Mouse (Mus musculus) naive thymus-derived CD4-positive, alpha-beta T cell, adult 2 months (primary cell): ENCODE measurements around the gene Sox30.
"Not testable (repeated sequence)": the region's sequence is repeated elsewhere in the genome, so short reads cannot be mapped to it uniquely, and the experiment has no call there.

ENCODE experiments used
- DNase-seq: peaks from one replicate; pipeline ENCODE4 v3.0.0-alpha.2; 2011; ENCODE audit warnings: low read depth

The Sox30 gene

DNA sequence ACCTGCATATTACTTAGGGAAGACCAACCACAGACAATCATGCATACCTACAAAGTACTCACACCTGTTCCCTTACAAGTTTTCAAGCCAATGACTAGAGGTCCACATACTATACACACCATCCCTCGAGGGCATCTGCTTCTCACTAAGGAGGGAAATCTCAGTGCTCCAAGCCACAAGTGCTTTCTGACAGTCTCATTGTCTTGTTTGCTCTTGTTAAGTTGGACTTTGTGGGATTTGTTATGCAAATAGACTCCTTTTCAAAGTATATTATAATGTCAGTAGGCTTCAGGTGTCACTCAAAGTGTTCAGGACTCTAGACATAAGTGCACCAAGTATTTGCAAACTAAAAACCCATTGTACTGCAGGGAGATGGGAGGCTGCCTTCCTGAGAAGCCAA lies 40.1 kb downstream of the Sox30 start:
- DNase-seq: no peak

DNA sequence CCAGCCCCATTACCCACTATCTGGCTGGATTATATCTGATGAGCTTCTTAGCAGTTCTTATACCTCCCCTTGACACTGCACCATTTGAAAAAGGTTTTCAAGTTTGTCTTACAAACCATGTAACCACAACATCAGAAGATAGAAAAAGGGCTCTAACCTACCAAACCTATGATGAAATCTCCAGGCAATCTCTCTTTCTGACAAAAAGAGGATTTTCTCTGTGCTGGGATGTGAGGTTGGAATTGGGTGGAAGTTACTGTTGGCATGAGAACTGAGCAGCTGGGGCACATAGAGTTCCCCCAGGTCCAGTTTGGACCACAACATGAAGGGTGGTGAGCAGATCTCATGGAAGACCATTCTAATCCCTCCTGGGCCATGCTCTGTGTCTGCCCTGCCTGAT lies 41.7 kb downstream of the Sox30 start:
- DNase-seq: no peak

- DNase-seq: no peak
Measured at GRCm38 (mm10) chr11:46022983-46023382, 42.9 kb downstream of the Sox30 start.

GRCm38 (mm10) chr11:46025962-46026392 lies 45.9 kb downstream of the Sox30 start:
- DNase-seq: no peak

DNA sequence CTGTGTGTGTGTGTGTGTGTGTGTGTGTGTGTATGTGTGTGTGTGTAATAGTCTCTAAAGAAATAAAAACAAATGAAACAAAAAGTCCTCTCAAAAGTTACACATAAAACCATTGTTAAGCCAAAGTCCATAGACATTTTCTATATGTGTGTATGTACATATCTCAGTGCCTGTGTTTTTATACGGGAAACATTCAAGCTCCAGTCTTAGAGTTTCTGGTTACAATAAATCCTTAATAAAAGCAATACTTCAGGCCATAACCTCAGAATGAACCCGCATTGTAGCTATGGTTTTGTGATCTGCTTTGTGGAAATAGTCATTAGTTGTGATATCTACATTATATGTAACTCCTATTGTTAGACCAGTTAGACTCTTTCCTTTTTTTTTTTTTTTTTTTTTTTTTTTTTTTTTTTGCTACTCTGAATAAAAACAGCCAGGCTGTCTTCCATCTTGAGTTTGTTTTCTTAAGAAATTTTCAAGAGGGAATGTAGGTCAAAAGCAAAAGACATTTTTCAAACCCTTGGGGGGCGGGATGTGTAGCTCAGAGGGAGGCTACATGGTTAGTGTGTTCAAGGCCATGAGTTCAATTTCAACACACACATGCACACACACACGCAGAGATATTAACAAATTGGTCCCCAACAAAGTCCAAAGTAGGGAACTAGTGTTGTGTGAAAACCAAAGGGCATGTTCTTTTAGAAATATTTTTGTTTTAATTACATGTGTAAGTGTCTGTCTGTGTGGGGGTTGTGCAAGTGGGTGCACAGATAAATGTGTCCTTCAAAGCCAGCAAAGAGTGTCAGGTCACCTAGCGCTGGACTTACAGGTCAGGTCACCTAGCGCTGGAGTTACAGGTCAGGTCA lies 48.1 kb downstream of the Sox30 start:
- DNase-seq: no peak

GRCm38 (mm10) chr11:46029485-46029884 lies 49.4 kb downstream of the Sox30 start:
- DNase-seq: no peak

GRCm38 (mm10) chr11:46030026-46030425 lies 49.9 kb downstream of the Sox30 start:
- no peak for DNase-seq

DNA sequence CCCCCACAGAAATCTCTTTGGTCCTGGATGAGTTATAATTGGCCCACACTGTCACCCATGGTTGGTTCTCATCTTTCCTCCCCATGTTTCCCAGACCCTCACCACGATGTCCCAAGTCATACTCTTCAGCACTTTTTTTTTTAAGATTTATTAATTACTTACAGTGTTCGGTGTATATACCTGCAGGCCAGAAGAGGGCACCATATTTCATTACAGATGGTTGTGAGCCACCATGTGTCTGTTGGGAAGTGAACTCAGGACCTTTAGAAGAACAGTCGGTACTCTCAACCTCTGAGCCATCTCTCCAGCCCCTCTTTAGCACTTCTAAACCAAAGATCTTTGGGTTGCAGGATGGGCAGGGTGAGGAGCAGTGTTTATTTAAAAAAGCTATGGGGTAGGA lies 51.4 kb downstream of the Sox30 start:
- peak; percentile 30 for DNase-seq

- DNase-seq: no peak
Measured at GRCm38 (mm10) chr11:46032956-46033355, 52.8 kb downstream of the Sox30 start.

- no peak for DNase-seq
Measured at GRCm38 (mm10) chr11:46036374-46036773, 56.3 kb downstream of the Sox30 start.

DNA sequence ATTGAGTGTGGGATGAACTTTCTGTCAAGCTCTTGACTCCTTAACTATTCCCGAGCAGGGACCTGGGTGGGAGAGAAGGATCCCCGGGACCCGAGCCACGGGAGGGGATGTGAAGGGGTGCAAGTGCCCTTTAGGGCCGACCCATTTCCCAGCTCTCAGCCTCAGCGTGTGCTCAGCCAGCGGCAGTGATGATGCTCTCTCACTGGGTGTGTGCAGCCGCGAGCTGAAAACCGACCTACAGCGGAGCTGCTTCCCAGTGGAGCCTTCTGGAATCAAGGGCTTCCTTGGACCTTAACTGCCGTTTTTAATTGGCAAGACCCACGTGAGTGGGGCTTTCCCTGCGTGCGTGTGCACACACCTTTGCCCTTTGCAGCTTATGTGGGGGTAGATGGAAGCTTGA lies 58.8 kb downstream of the Sox30 start:
- DNase-seq: no peak

DNA sequence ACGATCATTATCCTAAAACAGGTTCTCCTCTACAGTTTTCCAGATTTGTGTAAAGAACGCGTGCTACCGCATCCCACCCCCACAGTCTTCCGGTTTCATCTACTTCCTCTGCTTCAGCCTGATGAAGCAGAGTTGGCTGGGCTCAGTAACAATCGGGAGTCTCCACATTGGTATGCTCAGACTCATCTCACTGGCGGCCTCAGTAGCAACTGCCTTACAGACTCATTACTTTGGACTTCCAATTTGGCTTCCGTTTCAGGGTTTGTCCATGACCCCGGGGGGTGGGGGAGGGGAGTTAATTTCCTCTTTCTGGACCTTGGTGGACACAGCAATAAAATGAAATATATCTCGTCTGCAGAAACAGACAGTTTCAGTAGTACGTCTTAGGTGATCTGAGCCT lies 59.2 kb downstream of the Sox30 start:
- DNase-seq: peak; percentile 12

DNA sequence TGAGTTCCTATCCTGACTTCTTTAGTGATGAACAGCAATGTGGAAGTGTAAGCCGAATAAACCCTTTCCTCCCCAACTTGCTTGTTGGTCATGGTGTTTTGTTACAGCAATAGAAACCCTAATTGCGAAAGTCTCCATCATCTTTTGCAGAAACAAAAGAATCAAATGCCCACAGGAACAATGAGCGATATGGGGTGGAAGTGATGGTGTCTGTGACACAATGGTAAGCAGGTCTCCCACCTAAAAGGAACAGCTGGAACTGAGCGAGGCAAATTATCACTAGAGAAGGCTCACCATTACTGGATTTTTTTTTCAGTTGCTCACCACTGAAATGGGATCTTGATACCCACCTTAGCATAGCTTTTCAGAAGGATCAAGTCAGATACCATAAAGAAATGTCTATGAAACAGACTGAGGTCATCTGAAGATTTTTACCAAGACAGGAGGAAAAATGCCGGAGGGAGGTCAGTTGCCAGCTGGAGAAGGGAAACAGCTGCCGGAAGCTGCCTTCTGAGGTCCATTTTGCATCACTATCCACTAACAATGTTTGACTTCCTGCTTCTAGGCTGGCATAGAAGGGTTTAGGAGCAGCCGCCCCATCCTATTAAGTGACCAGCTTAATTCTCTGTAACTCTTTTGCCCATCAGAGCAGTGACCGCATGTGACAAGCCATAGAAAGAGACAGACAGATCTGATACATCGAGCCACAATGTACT lies 60.9 kb downstream of the Sox30 start:
- DNase-seq: no peak

DNA sequence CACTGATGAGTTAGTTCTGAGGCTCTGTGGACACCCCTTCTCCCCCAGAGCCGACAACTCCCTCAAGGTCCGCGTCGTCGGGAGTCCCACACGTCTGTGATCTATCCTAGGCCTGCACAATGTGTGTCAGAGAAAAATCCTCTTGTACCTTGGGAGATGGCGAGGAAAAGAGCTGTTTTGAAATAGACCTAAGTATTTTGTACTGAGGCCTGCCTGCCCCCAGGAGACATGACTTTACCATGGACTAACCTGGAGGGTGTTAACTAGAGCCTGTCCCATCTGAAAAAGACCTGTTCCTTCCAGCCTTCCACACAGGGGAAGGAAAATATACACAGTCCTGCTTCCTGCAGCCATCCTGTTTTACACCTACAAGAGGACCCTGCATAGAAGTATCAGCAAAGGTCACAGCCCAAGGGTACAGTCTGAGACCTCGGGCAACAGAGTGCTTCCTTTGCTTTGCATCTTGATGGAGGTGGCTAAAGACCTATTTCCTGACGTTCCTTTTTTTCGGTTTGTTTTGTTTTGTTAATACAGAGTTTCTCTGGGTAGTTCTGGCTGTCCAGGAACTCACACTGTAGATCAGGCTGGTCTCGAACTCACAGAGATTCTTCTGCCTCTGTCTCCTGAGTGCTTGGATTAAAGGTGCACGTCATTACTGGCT lies 61.6 kb downstream of the Sox30 start:
- no peak for DNase-seq

DNA sequence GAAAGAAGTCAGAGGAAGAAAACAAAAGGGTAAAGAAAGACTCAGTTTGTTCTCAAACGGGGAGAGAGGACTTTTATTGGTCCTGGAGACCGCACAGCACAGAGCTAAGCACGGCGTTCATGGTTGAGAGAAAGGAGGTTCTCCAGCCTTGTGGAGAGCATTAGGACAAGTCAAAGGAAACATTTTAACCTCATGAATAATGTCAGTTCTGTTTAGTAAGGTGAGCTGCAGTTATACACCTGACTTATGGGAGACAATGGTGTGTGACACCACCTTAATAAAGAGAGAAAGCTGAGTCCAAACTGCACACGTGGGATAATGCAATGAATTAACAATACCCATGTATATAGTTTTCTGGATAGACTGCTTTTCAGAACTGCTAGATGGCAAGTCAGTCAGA lies 64.7 kb downstream of the Sox30 start:
- no peak for DNase-seq

DNA sequence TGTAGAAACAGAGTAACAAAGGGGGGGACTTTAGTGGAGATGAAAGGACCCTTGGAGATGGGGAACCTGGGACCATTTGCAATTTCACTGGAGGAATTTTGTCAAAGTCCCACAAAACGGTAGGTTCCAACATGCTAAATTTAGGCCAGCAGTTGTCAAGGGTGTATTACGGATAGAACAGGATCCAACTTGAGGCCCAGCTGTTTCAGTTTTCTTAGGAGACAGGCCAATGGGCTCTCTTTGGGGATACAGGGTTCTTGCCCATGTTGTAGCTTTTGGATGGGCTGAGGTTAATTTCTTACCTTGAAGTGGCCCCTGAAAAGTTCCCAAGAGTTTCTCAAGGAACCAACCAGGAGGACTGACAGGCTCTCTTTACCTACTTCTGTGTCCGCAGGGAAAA lies 67.2 kb downstream of the Sox30 start:
- no peak for DNase-seq

DNA sequence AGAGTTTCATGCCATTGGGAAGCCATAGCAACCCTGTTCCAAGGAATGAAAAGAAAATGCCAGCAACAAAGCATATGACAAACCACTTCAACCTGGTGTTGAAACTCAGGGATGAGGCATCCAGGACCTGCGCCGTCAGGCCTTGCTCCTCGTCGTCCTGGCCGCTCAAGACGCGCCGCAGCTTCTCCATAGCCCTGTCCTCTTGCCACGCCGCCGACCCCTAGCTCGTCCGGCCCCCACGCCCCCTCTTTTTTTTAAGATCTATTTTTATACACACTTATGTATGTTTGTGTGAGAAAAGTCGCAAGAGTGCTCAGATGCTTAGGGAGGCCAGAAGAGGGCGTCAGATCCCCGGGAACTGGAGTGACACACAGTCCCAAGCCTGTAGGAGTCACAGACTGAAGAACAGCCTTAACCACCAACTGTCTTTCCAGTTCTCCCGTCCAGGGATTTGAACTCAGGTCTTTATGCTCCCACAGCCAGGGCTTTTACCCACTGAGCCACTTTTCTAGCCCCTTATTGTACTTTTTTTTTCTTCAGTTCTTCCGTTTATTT lies 72.1 kb downstream of the Sox30 start, which contains the start of gene Gm12166:
Gene Gm12166, minus strand, starts transcription at position 217 of the 555 bp plus-strand sequence.
- peak; percentile 74 for DNase-seq

- not testable (repeated sequence) for DNase-seq
Measured at GRCm38 (mm10) chr11:46053457-46053856, 73.3 kb downstream of the Sox30 start.

DNA sequence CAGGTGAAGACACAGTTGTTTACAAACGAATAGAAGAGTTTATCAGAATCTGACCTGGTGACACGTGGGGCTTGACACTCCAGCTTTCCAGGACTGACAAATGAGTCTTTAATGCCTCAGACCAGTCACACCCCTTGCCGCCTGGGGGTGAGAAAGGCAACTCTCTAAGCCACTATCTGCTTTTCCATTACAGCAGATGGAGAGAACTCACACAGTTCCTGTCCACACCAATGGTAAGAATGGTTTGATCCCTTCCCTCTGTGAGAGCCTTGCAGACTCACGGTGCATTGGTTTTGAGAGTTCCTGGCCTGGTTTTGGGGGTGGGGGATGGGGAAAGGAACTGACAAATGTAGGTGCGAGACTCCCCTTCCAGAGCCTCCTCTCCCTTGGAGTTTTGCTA lies 74.2 kb downstream of the Sox30 start:
- DNase-seq: no peak

- no peak for DNase-seq
Measured at GRCm38 (mm10) chr11:46054911-46055895, 75.1 kb downstream of the Sox30 start.
